Mouse (Mus musculus) urinary bladder, postnatal 36 days (tissue): ENCODE results near the gene E130114P18Rik.
A peak's percentile ranks its signal among the peaks of the same experiment; 100 is the strongest.

Source experiments
- DNase-seq, 2 experiments: peaks; one replicate each; pipeline ENCODE4 v3.0.0; 2022; ENCODE audit warnings: low spot score in 2 of 2, mixed read lengths in 1 of 2

The E130114P18Rik gene

GRCm38 (mm10) chr4:97752276-97753010, 25.4 kb downstream of the E130114P18Rik start:
- DNase-seq = no peak

- DNase-seq = peak; percentile 60 to 72
Measured at GRCm38 (mm10) chr4:97751483-97752251, 26.2 kb downstream of the E130114P18Rik start.

GRCm38 (mm10) chr4:97751030-97751482, 26.8 kb downstream of the E130114P18Rik start:
- peak; percentile 88 to 92 for DNase-seq

GRCm38 (mm10) chr4:97750401-97750800, 27.5 kb downstream of the E130114P18Rik start:
- no peak for DNase-seq

GRCm38 (mm10) chr4:97746106-97746900, 31.6 kb downstream of the E130114P18Rik start:
- DNase-seq = no peak

- DNase-seq = peak; percentile 66 to 75
Measured at GRCm38 (mm10) chr4:97745296-97746105, 32.4 kb downstream of the E130114P18Rik start.

- DNase-seq = no peak
Measured at GRCm38 (mm10) chr4:97743932-97744331, 33.9 kb downstream of the E130114P18Rik start.

- no peak for DNase-seq
Measured at GRCm38 (mm10) chr4:97733392-97733791, 44.5 kb downstream of the E130114P18Rik start.

- DNase-seq = no peak
Measured at GRCm38 (mm10) chr4:97730416-97730815, 47.5 kb downstream of the E130114P18Rik start.

- DNase-seq = no peak
Measured at GRCm38 (mm10) chr4:97729999-97730398, 47.9 kb downstream of the E130114P18Rik start.

GRCm38 (mm10) chr4:97728520-97728919, 49.4 kb downstream of the E130114P18Rik start:
- no peak for DNase-seq

GRCm38 (mm10) chr4:97723374-97723773, 54.5 kb downstream of the E130114P18Rik start:
- DNase-seq = no peak

- DNase-seq = no peak
Measured at GRCm38 (mm10) chr4:97722666-97723065, 55.2 kb downstream of the E130114P18Rik start.

GRCm38 (mm10) chr4:97714616-97715015, 63.3 kb downstream of the E130114P18Rik start:
- no peak for DNase-seq

GRCm38 (mm10) chr4:97714101-97714615, 63.7 kb downstream of the E130114P18Rik start:
- no peak for DNase-seq

- no peak for DNase-seq
Measured at GRCm38 (mm10) chr4:97712547-97712946, 65.3 kb downstream of the E130114P18Rik start.

- DNase-seq = no peak
Measured at GRCm38 (mm10) chr4:97710048-97710765, 67.7 kb downstream of the E130114P18Rik start.

GRCm38 (mm10) chr4:97707373-97708152, 70.3 kb downstream of the E130114P18Rik start:
- DNase-seq = no peak
